Mouse (Mus musculus) sigmoid colon, adult 10 weeks (tissue): ENCODE measurements around the gene Gm13279. TPM values are rescaled to one million over a fixed set of nuclear protein-coding genes. Genes with fewer than 3 reads are reported as not detected.

Experiments used
- polyA plus RNA-seq: library from polyadenylated mRNA; stranded (reverse); fragments of 350-450 nt; fragmentation: Illumina TruSeq; extraction: RNeasy Lipid Tissue Mini Kit (QIAGEN cat#74804); gene quantifications from one replicate; pipeline ENCODE4 v1.2.3, GENCODE M21; 2014; ENCODE audit warnings: low read depth, low replicate concordance

Gm13279 gene
- polyA plus RNA-seq, 1 experiment from 2014 or later = not detected

Other genes starting within 250 kb of the Gm13279 start
- gene Ifna15, start 239.2 kb upstream of the Gm13279 start, polyA plus RNA-seq = not detected
- gene Ifna14, start 225.6 kb upstream of the Gm13279 start, polyA plus RNA-seq = not detected
- not detected for gene Ifna9, start 205.0 kb upstream of the Gm13279 start, polyA plus RNA-seq
- not detected for gene Ifna12, start 194.0 kb upstream of the Gm13279 start, polyA plus RNA-seq
- not detected for gene C87499, start 163.0 kb upstream of the Gm13279 start, polyA plus RNA-seq
- not detected for gene Ifna13, start 152.9 kb upstream of the Gm13279 start, polyA plus RNA-seq
- not detected for gene Ifna16, start 120.5 kb upstream of the Gm13279 start, polyA plus RNA-seq
- gene Ifna2, start 113.5 kb upstream of the Gm13279 start, polyA plus RNA-seq = not detected
- not detected for gene Ifnab, start 106.0 kb upstream of the Gm13279 start, polyA plus RNA-seq
- gene Gm26566, start 75.6 kb upstream of the Gm13279 start, polyA plus RNA-seq = not detected
- 150 TPM for gene Klhl9, start 74.9 kb upstream of the Gm13279 start, polyA plus RNA-seq
- not detected for gene Gm13271, start 42.5 kb upstream of the Gm13279 start, polyA plus RNA-seq
- not detected for gene Gm13283, start 37.3 kb upstream of the Gm13279 start, polyA plus RNA-seq
- not detected for gene Gm13290, start 23.6 kb upstream of the Gm13279 start, polyA plus RNA-seq
- gene Gm13289, start 20.5 kb upstream of the Gm13279 start, polyA plus RNA-seq = not detected
- not detected for gene Gm13272, start 17.5 kb upstream of the Gm13279 start, polyA plus RNA-seq
- gene Ifnz, start 15.3 kb upstream of the Gm13279 start, polyA plus RNA-seq = not detected
- gene Gm13276, start 11.7 kb upstream of the Gm13279 start, polyA plus RNA-seq = not detected
- gene Gm13277, start 8.8 kb upstream of the Gm13279 start, polyA plus RNA-seq = not detected
- gene Gm13278, start 5.8 kb upstream of the Gm13279 start, polyA plus RNA-seq = not detected
- gene Gm13275, start 2.9 kb upstream of the Gm13279 start, polyA plus RNA-seq = not detected
- gene Gm13285, start 2.3 kb downstream of the Gm13279 start, polyA plus RNA-seq = not detected
- not detected for gene Gm13287, start 5.9 kb downstream of the Gm13279 start, polyA plus RNA-seq
- gene Gm13288, start 8.1 kb downstream of the Gm13279 start, polyA plus RNA-seq = not detected
- gene Ifna7, start 18.8 kb downstream of the Gm13279 start, polyA plus RNA-seq = not detected
- not detected for gene Ifna11, start 22.6 kb downstream of the Gm13279 start, polyA plus RNA-seq
- gene Ifna6, start 30.0 kb downstream of the Gm13279 start, polyA plus RNA-seq = not detected
- gene Ifna5, start 38.1 kb downstream of the Gm13279 start, polyA plus RNA-seq = not detected
- not detected for gene Ifna4, start 44.5 kb downstream of the Gm13279 start, polyA plus RNA-seq
- not detected for gene Ifna1, start 52.7 kb downstream of the Gm13279 start, polyA plus RNA-seq
- not detected for gene Ifne, start 82.8 kb downstream of the Gm13279 start, polyA plus RNA-seq